Mouse (Mus musculus) MEL (cell line): ENCODE results near the gene Mybpc3.

Experiments
- CHD1 ChIP-seq: IDR thresholded peaks from 2 replicates; pipeline ENCODE4 v1.6.1; 2012; ENCODE audit warnings: low read depth, mild to moderate bottlenecking, inconsistent platforms, low read length, improper control_type of control experiment
- CTCF ChIP-seq, 3 experiments: IDR thresholded peaks in 2 of 3; conservative IDR thresholded peaks in 1 of 3; 2 replicates each; pipeline ENCODE4 v1.5.1; 2011 to 2012; ENCODE audit warnings: low read length in 3 of 3, low read depth in 2 of 3, mild to moderate bottlenecking in 2 of 3, improper control_type of control experiment in 1 of 3, inconsistent platforms in 1 of 3, mixed read lengths in 1 of 3, moderate library complexity in 1 of 3; ENCODE audit not compliant: control insufficient read depth in 1 of 3, insufficient read depth in 1 of 3, poor library complexity in 1 of 3, severe bottlenecking in 1 of 3
- E2F4 ChIP-seq: IDR thresholded peaks from 2 replicates; pipeline ENCODE4 v1.6.1; 2011; ENCODE audit warnings: low read depth, low read length, improper control_type of control experiment, borderline replicate concordance
- EP300 ChIP-seq, 2 experiments: IDR thresholded peaks; 2 replicates each; pipeline ENCODE4 v1.6.1; 2011; ENCODE audit warnings: improper control_type of control experiment in 2 of 2, low read length in 2 of 2, low read depth in 1 of 2, mild to moderate bottlenecking in 1 of 2
- GABPA ChIP-seq: IDR thresholded peaks from 2 replicates; pipeline ENCODE4 v1.6.1; 2012; ENCODE audit warnings: low read depth, mild to moderate bottlenecking, inconsistent platforms, low read length, improper control_type of control experiment, moderate library complexity
- GATA1 ChIP-seq: IDR thresholded peaks from 2 replicates; pipeline ENCODE4 v1.6.1; 2011; ENCODE audit warnings: low read depth, low read length, improper control_type of control experiment
- HCFC1 ChIP-seq: IDR thresholded peaks from 2 replicates; pipeline ENCODE4 v1.6.1; 2012; ENCODE audit warnings: low read depth, mild to moderate bottlenecking, inconsistent platforms, low read length, improper control_type of control experiment, moderate library complexity
- MAFK ChIP-seq: IDR thresholded peaks from 2 replicates; pipeline ENCODE4 v1.6.1; 2011; ENCODE audit warnings: low read depth, mild to moderate bottlenecking, low read length, improper control_type of control experiment, borderline replicate concordance
- POLR2A ChIP-seq, 2 experiments: IDR thresholded peaks; 2 replicates each; pipeline ENCODE4 v1.6.1; 2011 to 2012; ENCODE audit warnings: low read length in 2 of 2, mild to moderate bottlenecking in 2 of 2, control low read depth in 1 of 2, improper control_type of control experiment in 1 of 2, low read depth in 1 of 2, moderate library complexity in 1 of 2; ENCODE audit not compliant: control insufficient read depth in 1 of 2, insufficient read depth in 1 of 2, poor library complexity in 1 of 2
- RCOR1 ChIP-seq: IDR thresholded peaks from 2 replicates; pipeline ENCODE4 v1.6.1; 2012; ENCODE audit warnings: low read depth, mild to moderate bottlenecking, inconsistent platforms, low read length, improper control_type of control experiment
- UBTF ChIP-seq: IDR thresholded peaks from 2 replicates; pipeline ENCODE4 v1.6.1; 2012; ENCODE audit warnings: low read depth, mild to moderate bottlenecking, inconsistent platforms, low read length, improper control_type of control experiment, moderate library complexity, borderline replicate concordance; ENCODE audit not compliant: insufficient read depth
- ZC3H11A ChIP-seq: IDR thresholded peaks from 2 replicates; pipeline ENCODE4 v1.6.1; 2012; ENCODE audit warnings: low read depth, mild to moderate bottlenecking, inconsistent platforms, low read length, improper control_type of control experiment
- ZNF384 ChIP-seq: IDR thresholded peaks from 2 replicates; pipeline ENCODE4 v1.6.1; 2012; ENCODE audit warnings: low read depth, mild to moderate bottlenecking, inconsistent platforms, low read length, improper control_type of control experiment

- TF ChIP-seq CTCF (IDR thresholded peaks at IDR 0.05 in 2 of 3, conservative IDR thresholded peaks at IDR 0.05 in 1 of 3; ENCODE audit: control insufficient read depth in 1 of 3, insufficient read depth in 1 of 3, low read depth in 2 of 3, low read length in 3 of 3, poor library complexity in 1 of 3, severe bottlenecking in 1 of 3) (no peak), CHD1 (no peak), EP300 (IDR thresholded peaks at IDR 0.05; ENCODE audit: low read depth in 1 of 2, low read length in 2 of 2) (no peak), ZNF384 (no peak), POLR2A (IDR thresholded peaks at IDR 0.05; ENCODE audit: control insufficient read depth in 1 of 2, insufficient read depth in 1 of 2, low read depth in 1 of 2, low read length in 2 of 2, poor library complexity in 1 of 2) (no peak), E2F4 (no peak), GABPA (no peak), MAFK (no peak), UBTF (no peak), GATA1 (no peak), ZC3H11A (no peak), HCFC1 (no peak), RCOR1 (no peak)
These were observed 30.2 kb downstream of the Mybpc3 start for GRCm38 (mm10) chr2:91148101-91148500.
